Comparison of ENCODE assay signal across 10 mouse cellular contexts in genomic region chr11:73023827-73024226, GRCm38 (mm10). TPM values are rescaled to one million over a fixed set of nuclear protein-coding genes. Genes with fewer than 3 reads are reported as not detected.
DNase-seq lines count a peak whose midpoint lies in the region; ATAC-seq and TF ChIP-seq lines count a peak whose summit lies in the region.
"Had no signal": no experiment of that assay in that cellular context is flagged by ENCODE, and none has a peak within 500 bp of the region (broad histone marks: within the 10 kb centered on the region; RNA-seq: fewer than 3 reads in every experiment).

No protein-coding gene starts in this region.

- H3K4me2 ChIP-seq in heart, embryonic 16.5 days (ENCODE audit: low read depth, low read length) = no peak overlapping the region
- H3K4me2 ChIP-seq in liver, embryonic 13.5 days = 0 out of 2 replicates have a peak overlapping the region, but pooled peaks have one; percentile 30
- H3K4me2 ChIP-seq in CH12.LX (ENCODE audit: insufficient read depth, low read depth, poor library complexity, severe bottlenecking) = peak overlapping the region; percentile 39
- H3K4me2 ChIP-seq in limb, embryonic 14.5 days (replicated peaks; ENCODE audit: low read depth, low read length, severe bottlenecking) = no peak overlapping the region

- 0 out of 2 replicates have a peak, but pooled peaks have one; percentile 38 for TF ChIP-seq POLR2A in CH12.LX (IDR thresholded peaks at IDR 0.05; ENCODE audit: low read depth, low read length)
- TF ChIP-seq POLR2A in limb, embryonic 14.5 days (IDR thresholded peaks at IDR 0.05; ENCODE audit: borderline replicate concordance, extremely low read depth, insufficient read depth, insufficient read length) = no peak

- in situ Hi-C loops in CH12.LX (cut with MboI; ENCODE audit: low pct_ligation_motif_present, low pct_unique_long_range_greater_than_20kb, low sequenced_read_pairs) = loop anchor here (25.0 kb wide), 1 partner anchor 587 kb away; the partner anchor contains the start of genes Ggt6 and Mybbp1a

- no peak for TF ChIP-seq RAD21 in CH12.LX (IDR thresholded peaks at IDR 0.05; ENCODE audit: low read depth, low read length)

- no peak overlapping the region for H3K9ac ChIP-seq in heart, embryonic 16.5 days (ENCODE audit: low read length)
- no peak overlapping the region for H3K9ac ChIP-seq in liver, embryonic 13.5 days
- H3K9ac ChIP-seq in CH12.LX (ENCODE audit: insufficient read depth, low read depth) = 0 out of 2 replicates have a peak overlapping the region, but pooled peaks have one; percentile 2
- H3K9ac ChIP-seq in limb, embryonic 14.5 days (ENCODE audit: low read depth, low read length, severe bottlenecking) = no peak overlapping the region

- WGBS in heart, embryonic 16.5 days = 41% methylated on average over 4 of the region's 4 CpGs
- WGBS in liver, embryonic 13.5 days (ENCODE audit: insufficient replicate concordance) = 45% methylated on average over 4 of the region's 4 CpGs
- 59% methylated on average over 4 of the region's 4 CpGs for WGBS in limb, embryonic 14.5 days

- no peak for DNase-seq in heart, adult 8-10 months (ENCODE audit: low spot score)
- DNase-seq in liver, embryonic 13.5 days = no peak
- no peak for DNase-seq in liver
- DNase-seq in CH12.LX (ENCODE audit: extremely low read depth) = no peak
- no peak for DNase-seq in limb, embryonic 14.5 days (ENCODE audit: low spot score)
- DNase-seq in urinary bladder, postnatal 10 days (ENCODE audit: low spot score) = no peak
- DNase-seq in right cerebral cortex, postnatal 14 days = no peak
- DNase-seq: left cerebral cortex, postnatal 4 days; thymus, postnatal 14 days had no signal

- no peaks in the 10 kb centered on the region for H3K9me3 ChIP-seq in heart, embryonic 16.5 days (replicated peaks; ENCODE audit: control insufficient read depth, low read length)
- no peaks in the 10 kb centered on the region for H3K9me3 ChIP-seq in liver, embryonic 13.5 days (replicated peaks)
- no peaks in the 10 kb centered on the region for H3K9me3 ChIP-seq in CH12.LX (replicated peaks; ENCODE audit: low read length)
- no peaks in the 10 kb centered on the region for H3K9me3 ChIP-seq in limb, embryonic 14.5 days (ENCODE audit: control insufficient read depth, low read length)

- no peak overlapping the region for H3K4me3 ChIP-seq in heart, embryonic 16.5 days (ENCODE audit: low read length)
- H3K4me3 ChIP-seq in liver, embryonic 13.5 days (replicated peaks) = no peak overlapping the region
- H3K4me3 ChIP-seq in CH12.LX (replicated peaks in 1 of 3; ENCODE audit: low read depth in 2 of 3, low read length in 2 of 3, poor library complexity in 1 of 3) = peak overlapping the region in 2 of 3 experiments; percentile 25 to 36
- H3K4me3 ChIP-seq in limb, embryonic 14.5 days (replicated peaks; ENCODE audit: low read length) = no peak overlapping the region

- TF ChIP-seq EP300 in CH12.LX (IDR thresholded peaks at IDR 0.05; ENCODE audit: low read length) = no peak

- no peak for ATAC-seq in heart, embryonic 16.5 days (replicated peaks; ENCODE audit: extremely low read depth, insufficient read depth, low FRiP score)
- ATAC-seq in liver, embryonic 13.5 days (ENCODE audit: low read depth) = no peak
- no peak for ATAC-seq in limb, embryonic 14.5 days (ENCODE audit: low FRiP score, low read depth)

- H3K27me3 ChIP-seq in heart, embryonic 16.5 days (ENCODE audit: control insufficient read depth, insufficient read depth, low read length) = peaks cover 17% of the 10 kb centered on the region
- peaks cover 42% of the 10 kb centered on the region for H3K27me3 ChIP-seq in liver, embryonic 13.5 days
- H3K27me3 ChIP-seq in CH12.LX (replicated peaks) = peaks cover 15% of the 10 kb centered on the region
- H3K27me3 ChIP-seq in limb, embryonic 14.5 days (ENCODE audit: control insufficient read depth, insufficient read depth, low read length) = peaks cover 18% of the 10 kb centered on the region

- no peaks in the 10 kb centered on the region for H3K36me3 ChIP-seq in heart, embryonic 16.5 days (ENCODE audit: control insufficient read depth, insufficient read depth)
- H3K36me3 ChIP-seq in liver, embryonic 13.5 days = no peaks in the 10 kb centered on the region
- peaks cover 3 to 29% of the 10 kb centered on the region in 2 experiments for H3K36me3 ChIP-seq in CH12.LX (replicated peaks in 1 of 2; ENCODE audit: control insufficient read depth in 1 of 2, insufficient read depth in 1 of 2, low read length in 1 of 2)
- H3K36me3 ChIP-seq in limb, embryonic 14.5 days (ENCODE audit: control insufficient read depth, insufficient read depth, low read length) = no peaks in the 10 kb centered on the region

- TF ChIP-seq CTCF in CH12.LX (conservative IDR thresholded peaks at IDR 0.05 in 1 of 2, IDR thresholded peaks at IDR 0.05 in 1 of 2; ENCODE audit: low read depth in 2 of 2, low read length in 2 of 2) = no peak

- no peaks in the 10 kb centered on the region for H3K79me2 ChIP-seq in CH12.LX (replicated peaks; ENCODE audit: control insufficient read depth, extremely low read depth, insufficient read depth, poor library complexity, severe bottlenecking)

- dilution Hi-C loops in CH12.LX (cut with MboI; ENCODE audit: extremely low pct_ligation_motif_present, extremely low pct_unique_long_range_greater_than_20kb, low sequenced_read_pairs) = no loop called here

- H3K4me1 ChIP-seq in heart, embryonic 16.5 days (ENCODE audit: control insufficient read depth, insufficient read depth, low read length) = peaks cover 22% of the 10 kb centered on the region
- H3K4me1 ChIP-seq in liver, embryonic 13.5 days (replicated peaks) = peaks cover 26% of the 10 kb centered on the region
- H3K4me1 ChIP-seq in CH12.LX (ENCODE audit: control insufficient read depth in 1 of 2, insufficient read depth in 2 of 2) = peaks cover 39 to 75% of the 10 kb centered on the region in 2 experiments
- peaks cover 16% of the 10 kb centered on the region for H3K4me1 ChIP-seq in limb, embryonic 14.5 days (ENCODE audit: control insufficient read depth, insufficient read depth, low read length)

- H3K27ac ChIP-seq in heart, embryonic 16.5 days (ENCODE audit: low read length) = peak overlapping the region; percentile 40; the same call in 1 of the 2 replicates
- H3K27ac ChIP-seq in liver, embryonic 13.5 days = no peak overlapping the region
- 0 out of 2 replicates have a peak overlapping the region, but pooled peaks have one; percentile 8 for H3K27ac ChIP-seq in CH12.LX (ENCODE audit: insufficient read depth, low read depth)
- H3K27ac ChIP-seq in limb, embryonic 14.5 days (replicated peaks; ENCODE audit: low read depth, low read length) = 0 out of 2 replicates have a peak overlapping the region, but pooled peaks have one; percentile 13

TF ChIP-seq in CH12.LX, 34 proteins besides CTCF, POLR2A, EP300 and RAD21 (continues in another document):
- TF ChIP-seq PAX5 (IDR thresholded peaks at IDR 0.05; ENCODE audit: low read length) = no peak
- TF ChIP-seq MAZ (IDR thresholded peaks at IDR 0.05; ENCODE audit: low read depth, low read length) = no peak
- TF ChIP-seq UBTF (IDR thresholded peaks at IDR 0.05; ENCODE audit: low read depth, low read length) = no peak
- TF ChIP-seq POLR2AphosphoS2 (IDR thresholded peaks at IDR 0.05; ENCODE audit: low read depth, low read length) = no peak
- no peak for TF ChIP-seq ZKSCAN1 (IDR thresholded peaks at IDR 0.05; ENCODE audit: borderline replicate concordance, low read depth, low read length)
- TF ChIP-seq CHD1 (IDR thresholded peaks at IDR 0.05; ENCODE audit: low read depth, low read length) = no peak
- no peak for TF ChIP-seq MAFK (IDR thresholded peaks at IDR 0.05; ENCODE audit: insufficient replicate concordance, low read length)
- TF ChIP-seq USF2 (conservative IDR thresholded peaks at IDR 0.05; ENCODE audit: low read depth, low read length) = no peak
- TF ChIP-seq MXI1 (IDR thresholded peaks at IDR 0.05; ENCODE audit: low read depth, low read length) = no peak; the same call in 1 of the 2 replicates
- TF ChIP-seq ZNF384 (IDR thresholded peaks at IDR 0.05; ENCODE audit: low read depth, low read length) = no peak
- no peak for TF ChIP-seq USF1 (IDR thresholded peaks at IDR 0.05; ENCODE audit: low read depth, low read length)
- no peak for TF ChIP-seq NRF1 (IDR thresholded peaks at IDR 0.05; ENCODE audit: low read depth, low read length)
- TF ChIP-seq ELF1 (IDR thresholded peaks at IDR 0.05; ENCODE audit: low read depth, low read length) = no peak
- no peak for TF ChIP-seq E2F4 (IDR thresholded peaks at IDR 0.05; ENCODE audit: insufficient replicate concordance, low read depth, low read length)
- no peak for TF ChIP-seq MYC (IDR thresholded peaks at IDR 0.05; ENCODE audit: low read depth, low read length)

RNA-seq across cellular contexts. Expression of gene Camkk1, which starts 5.0 kb away (rescaled TPM):
- 3.4 and 3.7 TPM in 2 replicates for polyA plus RNA-seq in heart, embryonic 16.5 days (2015; fragmentation: Nextera tagmentation; extraction: Ambion mirVana)
- total RNA-seq in heart, adult 8-10 months (2022) = under 1 TPM; 0.53 to 0.84 (median 0.74) TPM
- 0.79 and 0.90 TPM in 2 replicates for polyA plus RNA-seq in liver, embryonic 13.5 days (2015; fragmentation: Nextera tagmentation; extraction: Ambion mirVana)
- 8.2 and 9.1 TPM in 2 replicates for total RNA-seq in CH12.LX (2012; rRNA removed)
- total RNA-seq in CH12.LX (2014; rRNA removed) = 5.1 and 6.8 TPM in 2 replicates
- 5.0 and 5.4 TPM in 2 replicates for polyA plus RNA-seq in CH12.LX (2012; ENCODE audit: insufficient read length, low read depth)
- polyA plus RNA-seq in limb, embryonic 14.5 days (2012; rRNA removed) = 11.1 and 11.4 TPM in 2 replicates
- polyA plus RNA-seq in limb, embryonic 14.5 days (2014; fragmentation: Nextera tagmentation; extraction: Ambion mirVana) = 5.5 and 5.8 TPM in 2 replicates

RNA-seq across cellular contexts. Expression of gene Ncbp3, which starts 23.8 kb away (rescaled TPM):
- 10.1 and 11.5 TPM in 2 replicates for polyA plus RNA-seq in heart, embryonic 16.5 days (2015; fragmentation: Nextera tagmentation; extraction: Ambion mirVana)
- total RNA-seq in heart, adult 8-10 months (2022) = 1 to 10 TPM; 5.4 to 6.6 (median 5.6) TPM
- polyA plus RNA-seq in liver, embryonic 13.5 days (2015; fragmentation: Nextera tagmentation; extraction: Ambion mirVana) = 5.7 and 6.2 TPM in 2 replicates
- total RNA-seq in CH12.LX (2012; rRNA removed) (12.1 and 13.0 TPM in 2 replicates), CH12.LX (2014; rRNA removed) (11.9 and 12.1 TPM in 2 replicates)
- polyA plus RNA-seq in CH12.LX (2012; ENCODE audit: insufficient read length, low read depth) = 13.9 and 15.0 TPM in 2 replicates
- polyA plus RNA-seq in limb, embryonic 14.5 days (2012; rRNA removed) = 6.3 and 7.1 TPM in 2 replicates
- polyA plus RNA-seq in limb, embryonic 14.5 days (2014; fragmentation: Nextera tagmentation; extraction: Ambion mirVana) = 10.1 and 11.7 TPM in 2 replicates

RNA-seq across cellular contexts. Expression of gene P2rx1, which starts 24.9 kb away (rescaled TPM):
- 3.0 and 5.6 TPM in 2 replicates for polyA plus RNA-seq in heart, embryonic 16.5 days (2015; fragmentation: Nextera tagmentation; extraction: Ambion mirVana)
- under 1 TPM; 0.35 to 0.49 (median 0.43) TPM for total RNA-seq in heart, adult 8-10 months (2022)
- 8.7 and 8.9 TPM in 2 replicates for polyA plus RNA-seq in liver, embryonic 13.5 days (2015; fragmentation: Nextera tagmentation; extraction: Ambion mirVana)
- total RNA-seq in CH12.LX (2012; rRNA removed) = 12.3 and 21.5 TPM in 2 replicates
- 15.9 and 18.9 TPM in 2 replicates for total RNA-seq in CH12.LX (2014; rRNA removed)
- polyA plus RNA-seq in CH12.LX (2012; ENCODE audit: insufficient read length, low read depth) = 22.8 and 23.3 TPM in 2 replicates
- polyA plus RNA-seq in limb, embryonic 14.5 days (2012; rRNA removed) = 1.8 and 2.1 TPM in 2 replicates
- 1.9 and 2.2 TPM in 2 replicates for polyA plus RNA-seq in limb, embryonic 14.5 days (2014; fragmentation: Nextera tagmentation; extraction: Ambion mirVana)

Comparison
In these comparisons a context has a peak if more than half of its experiments do, and no peak if none do; other contexts are left out.
1. H3K4me2 ChIP-seq: peak in liver, embryonic 13.5 days (single experiment) and CH12.LX (single experiment); none in heart, embryonic 16.5 days (single experiment) and limb, embryonic 14.5 days (single experiment).
2. H3K4me3 ChIP-seq: peak in CH12.LX (2 of 3); none in heart, embryonic 16.5 days (single experiment), liver, embryonic 13.5 days (single experiment) and limb, embryonic 14.5 days (single experiment).